Mouse (Mus musculus) stomach, embryonic 16.5 days (tissue): ENCODE data around the gene Pot1a. TPM values are rescaled to one million over a fixed set of nuclear protein-coding genes. Genes with fewer than 3 reads are reported as not detected.

ENCODE experiments used
- ATAC-seq: fragments of 200-750 bp; cut with Nextera tagmentation; 2 replicates; pipeline ENCODE4 v1.8.0; 2017; ENCODE audit warnings: moderate number of reproducible peaks, moderate TSS enrichment; ENCODE audit not compliant: insufficient read depth, low FRiP score
- H3K27ac ChIP-seq: fragments of 300-500 bp; sonication (generic); 2 replicates; pipeline ENCODE4 v1.5.1; 2014; ENCODE audit warnings: low read length
- H3K27me3 ChIP-seq: fragments of 300-500 bp; sonication (generic); 2 replicates; pipeline ENCODE4 v1.6.1; 2014; ENCODE audit warnings: low read length, control low read depth, mixed read lengths; ENCODE audit not compliant: control insufficient read depth, insufficient read depth
- H3K36me3 ChIP-seq: fragments of 300-500 bp; sonication (generic); 2 replicates; pipeline ENCODE4 v1.6.1; 2014; ENCODE audit warnings: low read length; ENCODE audit not compliant: control insufficient read depth, insufficient read depth
- H3K4me1 ChIP-seq: fragments of 300-500 bp; sonication (generic); 2 replicates; pipeline ENCODE4 v1.6.1; 2014; ENCODE audit warnings: low read length, control low read depth, mixed read lengths; ENCODE audit not compliant: control insufficient read depth, insufficient read depth
- H3K4me2 ChIP-seq: fragments of 300-500 bp; sonication (generic); 2 replicates; pipeline ENCODE4 v1.6.1; 2014; ENCODE audit warnings: low read depth, low read length, mixed read lengths
- H3K4me3 ChIP-seq: fragments of 300-500 bp; sonication (generic); replicated peaks from 2 replicates; pipeline ENCODE4 v1.5.1; 2014; ENCODE audit warnings: mild to moderate bottlenecking, low read length
- H3K9ac ChIP-seq: fragments of 300-500 bp; sonication (generic); 2 replicates; pipeline ENCODE4 v1.6.1; 2014; ENCODE audit warnings: low read length
- H3K9me3 ChIP-seq: fragments of 300-500 bp; sonication (generic); replicated peaks from 2 replicates; pipeline ENCODE4 v1.6.1; 2016; ENCODE audit warnings: low read length, control low read depth; ENCODE audit not compliant: control insufficient read depth
- WGBS: fragments of 180-500 bp; shearing (Covaris S2); extraction: QIAGEN DNeasy Blood & Tissue Kit; methylation state at CpG from one replicate; pipeline ENCODE4 v1.1.7; 2014; 5-methylcytosine and 5-hydroxymethylcytosine counted together
- polyA plus RNA-seq: library from polyadenylated mRNA; unstranded; fragments of >200 nt; fragmentation: Nextera tagmentation; extraction: Ambion mirVana; gene quantifications from 2 replicates; pipeline ENCODE4 v1.2.1, GENCODE M21; 2015

Gene Pot1a
- 25.5 and 25.9 TPM in 2 replicates for polyA plus RNA-seq

GRCm38 (mm10) chr6:25808806-25809495 lies at the start of gene Pot1a:
Gene Pot1a (minus strand): TSS chr6:25809246.
- Histone ChIP-seq H3K9me3 (no peaks in the 10 kb centered on the region), H3K36me3 (no peaks in the 10 kb centered on the region), H3K9ac (peak within 1 kb of the TSS; percentile 82), H3K4me3 (peak within 1 kb of the TSS; percentile 77), H3K4me2 (peak within 1 kb of the TSS; percentile 57), H3K27me3 (no peaks in the 10 kb centered on the region), H3K27ac (peak within 1 kb of the TSS; percentile 82), H3K4me1 (0 out of 2 replicates have a peak, but pooled peaks cover 4% of the 10 kb centered on the region)
- peak; percentile 100 for ATAC-seq
- WGBS: under 1% methylated on average over 34 of the region's 34 CpGs

- 44% methylated on average over 2 of the region's 2 CpGs for WGBS
- Histone ChIP-seq H3K4me2 (no peak overlapping the region), H3K4me1 (no peaks in the 10 kb centered on the region), H3K4me3 (no peak overlapping the region), H3K9me3 (no peaks in the 10 kb centered on the region), H3K9ac (no peak overlapping the region), H3K27me3 (no peaks in the 10 kb centered on the region), H3K36me3 (no peaks in the 10 kb centered on the region), H3K27ac (no peak overlapping the region)
- no peak for ATAC-seq
Observed at GRCm38 (mm10) chr6:25836261-25836660, 27.2 kb upstream of the Pot1a start.

GRCm38 (mm10) chr6:25806021-25806420 lies 3.0 kb downstream of the Pot1a start:
- H3K4me1 ChIP-seq: 0 out of 2 replicates have a peak, but pooled peaks cover 4% of the 10 kb centered on the region
- no peak for ATAC-seq
- no peaks in the 10 kb centered on the region for H3K36me3 ChIP-seq
- no peak overlapping the region for H3K9ac ChIP-seq
- H3K27ac ChIP-seq: no peak overlapping the region
- no peak overlapping the region for H3K4me3 ChIP-seq
- 85% methylated on average over 3 of the region's 3 CpGs for WGBS
- H3K4me2 ChIP-seq: no peak overlapping the region
- H3K27me3 ChIP-seq: no peaks in the 10 kb centered on the region
- H3K9me3 ChIP-seq: no peaks in the 10 kb centered on the region

- WGBS: 47% methylated on average over 3 of the region's 3 CpGs
- H3K4me2 ChIP-seq: no peak overlapping the region
- ATAC-seq: no peak
- H3K9ac ChIP-seq: no peak overlapping the region
- H3K9me3 ChIP-seq: no peaks in the 10 kb centered on the region
- no peaks in the 10 kb centered on the region for H3K36me3 ChIP-seq
- H3K27me3 ChIP-seq: no peaks in the 10 kb centered on the region
- H3K4me3 ChIP-seq: no peak overlapping the region
- H3K4me1 ChIP-seq: 0 out of 2 replicates have a peak, but pooled peaks cover 3% of the 10 kb centered on the region
- H3K27ac ChIP-seq: no peak overlapping the region
Observed at GRCm38 (mm10) chr6:25802269-25802668, 6.8 kb downstream of the Pot1a start.

GRCm38 (mm10) chr6:25801230-25801629 lies 7.8 kb downstream of the Pot1a start:
- no peaks in the 10 kb centered on the region for H3K4me1 ChIP-seq
- no peaks in the 10 kb centered on the region for H3K36me3 ChIP-seq
- H3K4me3 ChIP-seq: no peak overlapping the region
- no peak overlapping the region for H3K9ac ChIP-seq
- no peak overlapping the region for H3K4me2 ChIP-seq
- no peak overlapping the region for H3K27ac ChIP-seq
- 92% methylated on average over 6 of the region's 6 CpGs for WGBS
- H3K27me3 ChIP-seq: no peaks in the 10 kb centered on the region
- no peaks in the 10 kb centered on the region for H3K9me3 ChIP-seq
- no peak for ATAC-seq

GRCm38 (mm10) chr6:25768238-25768637 lies 40.8 kb downstream of the Pot1a start:
- ATAC-seq: no peak
- WGBS: 88% methylated on average over 3 of the region's 3 CpGs
- H3K9me3 ChIP-seq: no peaks in the 10 kb centered on the region
- H3K36me3 ChIP-seq: no peaks in the 10 kb centered on the region
- H3K4me1 ChIP-seq: no peaks in the 10 kb centered on the region
- H3K9ac ChIP-seq: no peak overlapping the region
- no peak overlapping the region for H3K27ac ChIP-seq
- no peak overlapping the region for H3K4me3 ChIP-seq
- H3K27me3 ChIP-seq: no peaks in the 10 kb centered on the region
- no peak overlapping the region for H3K4me2 ChIP-seq

- Histone ChIP-seq H3K9ac (no peak overlapping the region), H3K27me3 (no peaks in the 10 kb centered on the region), H3K27ac (no peak overlapping the region), H3K4me3 (no peak overlapping the region), H3K4me2 (no peak overlapping the region), H3K36me3 (no peaks in the 10 kb centered on the region; the same call in 1 of the 2 replicates), H3K9me3 (no peaks in the 10 kb centered on the region), H3K4me1 (no peaks in the 10 kb centered on the region)
- no peak for ATAC-seq
- WGBS: 71% methylated on average over 8 of the region's 8 CpGs
Observed at GRCm38 (mm10) chr6:25767552-25767951, 41.5 kb downstream of the Pot1a start.

GRCm38 (mm10) chr6:25767073-25767472 lies 42.0 kb downstream of the Pot1a start:
- Histone ChIP-seq H3K4me3 (no peak overlapping the region), H3K4me2 (no peak overlapping the region), H3K36me3 (no peaks in the 10 kb centered on the region; the same call in 1 of the 2 replicates), H3K9me3 (no peaks in the 10 kb centered on the region), H3K27ac (no peak overlapping the region), H3K4me1 (no peaks in the 10 kb centered on the region), H3K27me3 (no peaks in the 10 kb centered on the region), H3K9ac (no peak overlapping the region)
- WGBS: 50% methylated on average over 7 of the region's 7 CpGs
- ATAC-seq: peak; percentile 69; the same call in 1 of the 2 replicates

- Histone ChIP-seq H3K27ac (no peak overlapping the region), H3K4me1 (no peaks in the 10 kb centered on the region), H3K36me3 (no peaks in the 10 kb centered on the region; the same call in 1 of the 2 replicates), H3K4me3 (no peak overlapping the region), H3K9ac (no peak overlapping the region), H3K9me3 (no peaks in the 10 kb centered on the region), H3K27me3 (no peaks in the 10 kb centered on the region), H3K4me2 (no peak overlapping the region)
- no peak for ATAC-seq
- WGBS: 76% methylated on average over 10 of the region's 10 CpGs
Observed at GRCm38 (mm10) chr6:25766283-25766682, 42.8 kb downstream of the Pot1a start.
